Mouse (Mus musculus): Measurements from ENCODE around the gene Iqce.

Iqce gene

DNA sequence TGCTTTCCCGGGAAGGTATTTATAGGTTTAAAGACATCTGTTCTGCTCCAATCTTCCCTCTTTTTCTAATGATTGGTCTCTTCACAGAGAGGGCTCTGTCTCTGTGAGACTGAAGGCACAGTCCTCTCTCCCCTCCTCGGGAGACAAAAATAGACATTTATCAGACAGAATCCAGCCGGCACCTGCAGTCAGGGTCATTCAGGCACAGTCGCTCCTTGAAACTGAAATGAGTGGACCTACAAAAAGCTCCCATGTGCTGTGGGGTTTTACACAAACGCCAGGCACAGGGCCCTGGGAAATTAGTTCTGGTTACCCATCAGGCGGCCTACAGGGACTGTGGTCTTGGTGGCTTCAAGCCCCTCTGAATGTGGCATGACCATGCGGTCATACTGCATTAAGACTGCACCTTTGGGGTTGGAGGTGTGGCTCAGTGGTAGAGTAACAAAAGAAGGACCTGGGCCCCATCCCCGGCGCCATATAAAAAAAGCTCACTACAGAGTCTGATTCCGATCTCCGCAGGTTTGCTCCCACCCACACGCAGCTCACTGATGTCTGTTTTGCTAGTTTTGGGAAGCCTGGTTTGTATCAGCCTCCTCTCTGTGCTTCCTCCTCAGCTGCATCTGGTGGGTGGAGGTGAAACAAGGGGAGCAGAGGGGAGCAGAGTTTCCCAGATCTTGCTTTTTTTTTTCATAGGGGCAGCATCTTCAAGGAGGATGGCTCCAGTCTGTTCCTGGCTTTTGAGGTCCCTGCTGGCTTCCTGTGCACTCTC, 40.1 kb downstream of the Iqce start:
- no peak for DNase-seq (ENCODE audit: low read depth, low spot score)

DNA sequence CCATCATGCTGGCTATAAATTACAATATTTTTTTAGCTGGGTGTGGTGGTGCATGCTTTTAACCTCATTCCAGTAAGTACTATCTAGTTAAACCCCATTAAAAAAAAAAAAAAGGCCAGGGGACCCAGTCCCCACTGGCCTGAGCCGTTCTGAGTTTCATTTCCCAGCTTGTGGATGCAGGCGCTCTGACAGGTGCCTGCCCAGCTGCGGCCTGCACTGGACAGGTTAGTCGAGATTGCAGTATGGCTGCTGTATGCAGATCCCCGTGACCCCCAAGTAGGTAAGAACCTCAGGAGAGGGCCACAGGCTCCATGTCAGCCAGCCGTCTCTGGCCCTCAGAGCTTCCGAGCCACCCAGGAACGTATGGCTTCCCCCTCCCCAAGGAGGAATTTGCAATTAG, 40.8 kb downstream of the Iqce start:
- no peak for DNase-seq (ENCODE audit: low read depth, low spot score)

DNA sequence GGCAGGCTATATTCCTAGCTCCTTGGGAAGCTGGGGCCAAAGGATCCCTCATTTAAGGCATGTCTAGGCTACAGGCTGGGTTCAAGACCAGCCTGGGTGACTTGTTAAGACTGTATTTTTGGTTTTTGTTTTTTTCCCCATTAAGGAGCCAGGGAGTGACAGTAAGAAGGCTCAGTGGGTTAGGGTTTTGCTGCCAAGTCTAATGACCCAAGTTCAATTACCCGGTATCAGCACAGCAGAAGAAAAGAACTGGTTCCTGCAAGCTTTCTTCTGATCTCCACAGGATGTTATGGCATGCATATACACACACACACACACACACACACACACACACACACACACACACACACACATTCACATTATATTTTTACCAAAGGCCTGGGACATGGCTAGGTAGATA, 41.8 kb downstream of the Iqce start:
- no peak for DNase-seq (ENCODE audit: low read depth, low spot score)

DNA sequence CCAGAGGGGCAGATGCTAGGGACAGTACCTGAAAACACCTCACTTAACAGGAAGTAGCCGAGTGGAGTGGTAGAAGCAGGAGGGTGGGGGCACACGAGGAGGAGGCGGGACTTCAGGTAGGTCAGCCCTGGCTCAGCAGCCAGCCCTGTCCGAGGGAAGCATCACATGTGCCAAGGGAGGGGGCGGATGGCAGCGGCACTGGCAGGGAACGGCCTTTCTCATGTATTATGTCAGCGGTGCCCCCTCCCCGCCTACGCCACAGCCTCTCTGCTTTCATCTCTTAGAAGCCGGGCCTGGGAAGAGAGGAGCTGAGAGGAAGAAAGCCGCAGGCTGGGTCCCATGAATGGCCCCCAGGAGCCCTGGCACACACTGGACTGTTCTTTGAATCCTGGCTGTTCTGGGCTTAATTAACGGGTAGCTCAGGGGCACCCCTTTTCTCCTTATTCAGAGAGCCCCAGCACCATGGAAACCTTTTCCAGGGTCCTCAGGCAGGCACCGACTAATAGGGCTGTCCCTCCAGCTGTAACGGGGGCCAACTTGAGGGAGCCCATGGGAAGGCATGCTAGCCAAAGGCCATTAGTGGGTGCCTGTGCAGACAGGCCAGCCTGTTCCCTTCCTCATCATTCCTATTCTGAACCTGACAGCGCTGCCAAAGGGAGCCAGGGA, 42.4 kb downstream of the Iqce start:
- no peak for DNase-seq (ENCODE audit: low read depth, low spot score)

DNA sequence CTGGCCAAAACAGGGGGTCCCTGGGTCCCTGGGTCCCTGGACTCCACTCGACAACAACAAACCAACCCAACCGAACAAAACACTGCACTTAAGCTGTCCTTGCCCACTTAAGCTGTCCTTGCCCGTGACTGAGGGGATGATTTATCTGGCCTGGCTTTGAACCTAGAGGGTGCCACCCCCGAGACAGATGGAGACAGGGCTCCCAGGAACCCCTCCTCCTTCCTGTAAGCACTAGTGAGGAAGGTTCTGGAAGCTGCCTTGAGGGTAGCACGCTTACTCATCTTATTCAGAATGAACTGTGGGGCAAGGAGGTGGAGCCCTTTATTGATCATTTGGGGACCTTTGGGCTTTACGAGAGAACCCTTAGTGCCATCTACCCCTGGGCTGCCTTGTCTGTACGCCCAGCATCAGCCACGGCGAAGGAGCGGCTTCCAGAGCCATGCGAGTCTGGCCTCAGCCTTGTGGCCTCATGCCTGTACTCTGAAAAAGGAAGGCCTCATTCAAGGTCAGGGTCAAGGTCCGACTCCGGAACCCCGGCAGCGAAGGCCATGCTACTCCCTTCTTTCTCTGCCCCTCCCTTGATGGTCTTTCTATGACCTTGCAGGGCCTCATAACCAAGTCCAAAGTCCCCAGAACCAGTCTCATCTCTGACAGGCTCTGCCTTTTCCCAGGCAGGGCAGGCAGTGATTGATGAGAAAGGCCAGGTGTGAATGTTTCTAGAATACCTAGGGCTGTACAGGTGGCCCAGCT, 47.9 kb downstream of the Iqce start:
- peak; percentile 34 for DNase-seq (ENCODE audit: low read depth, low spot score)

DNA sequence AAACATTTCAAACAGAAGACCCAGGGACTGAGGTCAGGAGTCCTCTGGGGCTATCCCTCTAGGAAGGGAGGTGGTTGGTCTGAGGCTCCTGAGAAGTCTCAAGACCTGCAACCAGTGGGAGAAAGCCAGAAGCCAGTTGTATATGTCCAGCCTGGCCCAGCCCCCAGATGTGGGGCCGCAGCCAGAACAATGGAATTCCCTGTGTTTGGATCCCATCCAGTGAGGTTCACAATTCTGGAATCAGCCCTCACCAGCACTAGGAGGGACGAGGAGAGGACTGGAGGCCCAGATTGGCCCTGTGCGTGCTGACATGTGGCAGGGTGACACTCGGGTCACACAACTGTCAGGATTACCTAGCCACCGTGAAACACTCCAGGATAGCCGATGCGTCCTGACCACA, 49.6 kb downstream of the Iqce start:
- DNase-seq (ENCODE audit: low read depth, low spot score): no peak

DNA sequence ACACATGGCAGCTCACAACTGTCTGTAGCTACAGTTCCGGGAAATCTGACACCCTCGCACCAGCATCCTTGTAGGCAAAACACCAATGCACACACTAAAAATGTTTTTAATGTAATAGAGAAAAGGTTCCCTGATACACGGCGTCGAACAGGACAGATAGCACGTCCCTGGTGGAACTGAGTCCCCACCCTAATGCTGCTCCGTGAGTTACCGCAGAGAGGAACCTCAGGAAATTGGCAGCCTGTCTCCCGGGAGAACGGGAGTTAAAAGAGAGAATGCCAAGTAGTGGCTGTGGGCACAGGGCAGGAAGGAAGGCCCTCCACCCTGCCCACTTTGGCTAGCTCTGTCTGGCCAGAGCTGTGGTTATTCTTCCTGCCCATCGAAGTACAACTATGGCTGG, 50.9 kb downstream of the Iqce start:
- DNase-seq (ENCODE audit: low read depth, low spot score): no peak

DNA sequence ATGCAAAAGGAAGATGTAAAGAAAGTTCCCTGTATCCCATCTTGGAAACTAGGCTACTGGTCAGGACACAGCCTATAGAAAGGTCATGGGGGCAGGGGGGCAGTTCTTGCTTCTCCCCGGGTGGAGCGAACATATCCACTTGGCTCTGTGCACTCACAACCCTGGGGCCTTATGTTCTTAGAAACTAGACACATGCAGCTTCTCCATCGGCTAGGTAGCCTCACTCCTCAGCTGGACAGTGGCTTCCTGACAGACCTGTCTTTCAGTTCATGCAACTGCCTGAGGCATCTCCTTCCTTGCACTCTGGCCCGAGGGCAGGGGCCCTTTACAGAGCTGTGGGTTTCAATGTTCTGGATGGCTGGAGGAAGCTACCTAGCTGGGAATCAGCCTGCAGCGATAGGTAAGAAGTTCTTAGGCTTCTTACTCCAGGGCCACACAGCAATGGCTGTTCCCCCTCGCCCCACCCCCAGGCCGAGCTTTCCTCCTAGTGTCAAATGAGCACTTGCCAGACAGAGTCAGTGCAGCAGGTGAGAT, 52.2 kb downstream of the Iqce start:
- no peak for DNase-seq (ENCODE audit: low read depth, low spot score)

DNA sequence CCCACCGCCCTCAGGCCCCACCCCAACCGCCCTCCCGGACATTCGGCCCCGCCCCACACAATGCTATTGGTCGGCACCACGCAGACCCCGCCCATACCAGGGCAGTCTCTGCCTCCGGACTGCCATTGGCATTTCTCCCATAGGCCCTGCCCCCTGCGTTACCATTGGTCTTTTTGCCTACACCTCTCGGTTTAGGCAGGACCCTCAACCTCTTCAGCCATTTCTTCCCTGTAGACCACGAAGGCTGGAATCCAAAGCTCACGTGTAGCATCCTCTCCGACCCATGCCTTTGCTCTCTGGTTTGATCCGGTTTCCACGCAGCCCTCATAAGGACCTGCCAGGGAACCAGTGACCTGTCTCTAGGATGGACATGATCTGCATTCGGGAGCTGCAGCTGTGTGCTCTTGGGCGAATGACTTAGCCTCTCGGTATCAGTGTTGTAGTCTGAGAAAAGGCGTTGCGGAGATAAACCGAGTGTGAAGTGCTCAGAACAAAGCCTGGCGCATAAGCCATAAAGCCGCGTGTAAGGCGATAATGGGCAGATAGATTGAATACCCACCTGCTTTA, 53.0 kb downstream of the Iqce start:
- peak; percentile 96 for DNase-seq (ENCODE audit: low read depth, low spot score)

DNA sequence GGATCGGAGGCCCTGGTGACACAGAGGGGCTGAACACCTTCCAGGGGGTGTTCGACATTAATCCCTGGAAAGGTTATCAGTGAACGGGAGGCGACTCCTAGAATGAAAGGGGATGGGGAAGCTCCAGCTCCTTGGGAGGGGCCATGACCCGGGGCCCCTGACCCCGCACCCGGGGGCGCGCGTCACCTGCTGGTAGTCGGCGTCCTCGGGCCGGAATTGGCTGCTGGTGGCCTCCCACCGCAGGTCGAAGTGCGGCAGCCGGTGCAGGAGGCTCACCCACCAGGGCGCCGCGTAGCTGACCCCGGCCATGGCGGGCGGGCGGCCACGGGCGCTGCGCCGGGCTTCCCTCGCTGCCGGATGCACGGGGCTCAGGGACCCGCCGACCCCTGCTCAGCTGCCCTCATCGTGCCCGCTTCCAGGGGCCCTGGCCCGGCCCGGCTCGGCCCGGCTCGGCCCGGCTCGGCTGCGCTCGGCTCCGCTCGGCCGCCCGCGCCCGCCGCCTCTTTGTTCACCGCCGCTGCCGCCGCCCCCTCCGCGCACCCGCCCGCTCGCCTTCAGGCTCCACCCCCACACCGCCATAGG, 53.6 kb downstream of the Iqce start, which contains the start of gene Ttyh3:
Gene Ttyh3 (minus strand): TSS at position 513 of the 582 bp plus-strand sequence.
- peak; percentile 29 for DNase-seq (ENCODE audit: low read depth, low spot score)

DNA sequence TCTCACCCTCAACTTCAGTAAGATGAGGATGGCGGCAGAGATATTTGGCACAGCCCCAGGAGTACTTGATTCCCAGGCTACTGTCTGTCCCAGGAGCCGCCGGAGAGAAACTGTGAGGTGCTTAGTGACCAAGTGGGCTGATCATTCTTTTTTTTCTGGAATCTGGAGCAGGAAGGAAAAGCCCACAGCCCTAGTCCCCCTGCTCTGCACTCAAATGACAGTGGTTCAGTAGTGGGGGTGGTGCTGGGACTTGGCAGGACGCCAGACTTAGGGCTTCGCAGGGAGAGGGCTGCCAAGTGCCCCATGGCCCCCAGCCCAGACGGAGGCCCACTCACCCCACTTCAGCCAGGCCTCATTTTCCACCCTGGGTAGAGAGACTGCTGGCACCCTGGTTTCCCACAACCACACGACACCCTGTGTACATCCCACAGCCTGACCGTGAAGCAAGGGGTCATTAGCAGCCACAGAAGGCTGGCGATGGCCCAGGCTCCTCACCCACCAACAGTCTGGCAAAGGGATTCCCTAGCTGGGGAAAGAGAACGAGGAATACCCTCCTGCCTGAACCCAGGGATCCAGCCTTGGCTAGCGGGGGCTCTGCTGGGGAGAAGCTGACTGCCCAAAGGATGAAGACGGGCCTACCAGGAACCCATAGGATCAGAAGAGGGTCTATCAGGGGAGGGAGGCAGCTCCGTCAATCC, 54.2 kb downstream of the Iqce start:
- no peak for DNase-seq (ENCODE audit: low read depth, low spot score)

DNA sequence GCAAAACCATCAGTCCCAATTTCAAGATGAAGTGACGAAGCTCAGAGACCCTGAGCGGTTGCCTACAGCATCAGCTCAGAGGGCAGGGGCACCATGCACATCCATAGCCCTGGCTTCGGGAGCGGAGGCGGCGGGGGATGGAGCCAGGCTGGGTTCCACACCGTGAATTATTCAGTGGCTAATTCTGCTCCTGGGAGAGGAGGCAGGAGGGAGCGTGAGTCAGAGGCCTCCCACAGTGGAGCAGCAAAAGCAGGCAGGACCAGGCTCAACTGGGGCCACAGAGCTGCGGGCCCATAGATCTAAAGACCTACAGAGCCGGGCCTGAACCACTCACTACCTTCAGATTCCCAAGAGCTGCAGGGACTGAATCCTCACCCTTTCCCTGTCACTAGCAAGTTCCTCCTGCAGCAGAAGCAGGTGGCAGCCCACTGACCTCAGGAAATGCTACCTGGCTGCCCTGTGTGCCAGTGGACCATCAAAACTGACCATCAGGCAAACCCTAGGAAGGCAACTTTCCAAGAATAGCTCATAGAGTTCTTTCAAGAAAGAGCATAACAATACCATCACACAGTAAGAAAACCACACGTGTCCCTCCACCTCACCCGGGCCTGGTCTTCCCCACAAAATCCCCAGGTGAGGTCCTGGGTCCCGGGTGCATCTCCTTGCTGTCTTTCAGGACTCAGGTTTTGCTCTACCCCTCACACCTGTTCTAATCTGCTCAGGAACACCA, 55.0 kb downstream of the Iqce start:
- no peak for DNase-seq (ENCODE audit: low read depth, low spot score)

DNA sequence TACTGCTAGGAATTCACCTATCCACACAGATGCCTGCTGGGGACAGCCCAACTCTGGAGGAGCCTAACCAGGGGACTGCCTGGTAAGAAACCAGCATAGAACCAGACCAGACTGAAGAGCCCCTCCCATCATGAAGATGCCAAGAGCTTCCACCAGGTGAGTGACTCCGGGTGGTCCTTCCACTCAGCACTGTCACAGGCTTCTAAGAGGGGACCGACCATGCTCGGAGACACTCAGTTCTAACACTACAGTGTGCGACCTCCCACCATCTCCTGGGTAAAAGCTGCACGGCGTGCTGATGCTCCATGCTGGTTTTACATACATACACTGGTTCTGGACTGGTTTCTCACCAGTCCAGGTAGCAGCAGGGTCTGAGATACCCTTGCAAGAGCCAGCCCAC, 56.0 kb downstream of the Iqce start:
- no peak for DNase-seq (ENCODE audit: low read depth, low spot score)

DNA sequence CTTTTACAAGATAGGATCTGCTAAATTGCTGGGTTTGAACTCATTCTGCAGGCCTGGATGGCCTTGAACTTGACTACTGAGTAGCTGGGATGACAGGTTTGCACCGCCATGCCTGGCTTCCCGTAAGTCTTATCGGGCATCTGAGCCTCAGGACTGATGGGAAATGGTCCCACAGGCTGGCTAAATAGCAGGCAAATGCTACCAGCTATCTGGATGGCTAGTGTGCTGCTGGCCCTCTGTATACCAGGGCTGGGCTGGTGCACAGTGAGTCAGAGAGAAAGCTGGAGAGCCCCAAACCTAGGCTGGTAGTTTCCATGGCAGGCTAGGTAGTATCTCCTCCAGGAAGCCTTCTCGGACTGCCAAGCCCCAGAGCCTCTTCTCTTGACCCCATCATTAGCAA, 56.7 kb downstream of the Iqce start:
- DNase-seq (ENCODE audit: low read depth, low spot score): no peak

DNA sequence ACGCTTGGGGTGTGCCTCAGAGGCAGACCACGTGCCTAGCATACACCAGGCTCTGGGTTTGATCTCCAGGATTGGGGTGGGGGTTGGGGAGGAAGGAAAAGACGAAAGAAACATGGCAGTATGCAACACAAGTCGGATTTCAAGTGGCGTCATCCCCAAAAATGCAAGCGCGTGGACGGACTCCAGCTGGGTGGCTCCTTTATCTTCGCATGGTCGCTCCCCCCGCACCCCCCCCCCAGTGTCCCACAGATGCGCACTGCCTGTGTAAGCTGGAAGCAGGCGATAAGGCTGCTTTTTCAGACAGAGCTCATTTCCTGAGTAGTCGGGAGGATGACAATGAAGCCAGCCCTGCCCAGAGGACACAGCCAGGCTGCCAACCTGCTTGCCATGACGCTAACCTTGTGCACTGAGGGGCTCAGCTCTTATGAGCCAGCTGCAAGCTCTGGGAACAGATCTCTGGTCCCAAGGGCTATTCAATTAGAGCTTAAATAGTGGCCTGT, 57.4 kb downstream of the Iqce start:
- no peak for DNase-seq (ENCODE audit: low read depth, low spot score)

DNA sequence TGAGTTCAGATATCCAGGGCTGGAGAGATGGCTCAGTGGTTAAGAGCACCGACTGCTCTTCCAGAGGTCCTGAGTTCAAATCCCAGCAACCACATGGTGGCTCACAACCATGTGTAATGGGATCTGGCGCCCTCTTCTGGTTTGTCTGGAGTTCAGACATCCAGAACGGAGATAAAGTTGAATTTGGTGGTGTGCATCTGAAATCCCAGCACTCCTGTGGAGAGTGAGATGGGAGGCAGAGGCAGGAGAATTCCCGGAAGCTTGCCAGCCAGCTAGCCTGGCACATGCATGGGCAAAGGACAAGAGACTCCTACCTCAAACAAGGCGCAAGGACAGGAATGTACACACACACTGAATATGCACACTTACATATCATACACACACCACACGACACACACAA, 57.9 kb downstream of the Iqce start:
- DNase-seq (ENCODE audit: low read depth, low spot score): no peak

DNA sequence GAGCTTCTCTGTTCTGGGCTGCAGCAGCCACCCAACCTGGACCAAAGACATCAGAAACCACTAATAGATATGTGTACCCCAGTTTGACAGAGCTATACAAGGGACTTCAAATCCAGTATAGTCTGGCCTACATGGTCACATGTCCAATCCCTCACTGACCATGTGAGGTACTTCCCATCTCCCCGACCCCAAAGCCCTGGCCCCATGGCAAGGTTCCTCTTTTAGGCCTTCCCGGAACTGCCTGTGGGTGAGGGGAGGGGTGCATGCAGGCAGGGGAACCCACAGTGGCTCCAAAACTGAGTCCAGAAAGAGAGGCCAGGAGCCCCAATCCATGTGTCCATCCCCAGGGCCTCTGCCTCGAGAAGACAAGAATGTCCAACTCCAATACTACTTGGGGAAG, 60.1 kb downstream of the Iqce start:
- DNase-seq (ENCODE audit: low read depth, low spot score): no peak

DNA sequence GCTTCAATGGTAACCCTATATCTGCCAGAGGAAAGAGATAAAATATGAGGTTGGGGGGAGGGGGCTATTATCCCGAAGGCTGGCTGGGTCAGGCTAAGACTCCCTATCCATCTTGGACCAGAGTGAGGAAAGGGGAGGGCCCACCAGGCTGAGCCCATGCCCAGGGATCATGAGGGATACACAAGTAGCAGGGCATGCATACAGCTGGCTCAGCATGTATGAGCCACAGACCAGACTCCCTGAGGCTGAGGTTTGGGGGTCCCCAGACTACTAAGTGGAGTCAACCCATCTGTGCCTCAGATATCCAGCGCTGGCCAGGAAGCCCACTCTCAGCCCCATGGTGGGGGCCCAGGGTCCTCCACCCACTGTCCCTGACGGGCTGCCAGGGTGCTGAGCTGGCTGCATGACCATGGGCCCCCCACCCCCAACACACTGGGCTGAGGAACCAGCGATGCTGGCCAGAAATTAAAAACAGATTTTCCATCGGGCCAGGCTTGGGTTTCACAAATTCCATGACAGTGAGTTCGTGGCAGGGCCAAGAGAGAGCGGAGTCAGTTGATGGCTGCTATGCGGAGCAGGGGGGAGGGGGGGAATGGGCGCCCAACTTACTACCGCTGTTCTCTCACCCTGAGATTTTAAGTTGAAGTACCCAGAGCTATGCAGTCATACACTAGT, 60.8 kb downstream of the Iqce start:
- no peak for DNase-seq (ENCODE audit: low read depth, low spot score)

DNA sequence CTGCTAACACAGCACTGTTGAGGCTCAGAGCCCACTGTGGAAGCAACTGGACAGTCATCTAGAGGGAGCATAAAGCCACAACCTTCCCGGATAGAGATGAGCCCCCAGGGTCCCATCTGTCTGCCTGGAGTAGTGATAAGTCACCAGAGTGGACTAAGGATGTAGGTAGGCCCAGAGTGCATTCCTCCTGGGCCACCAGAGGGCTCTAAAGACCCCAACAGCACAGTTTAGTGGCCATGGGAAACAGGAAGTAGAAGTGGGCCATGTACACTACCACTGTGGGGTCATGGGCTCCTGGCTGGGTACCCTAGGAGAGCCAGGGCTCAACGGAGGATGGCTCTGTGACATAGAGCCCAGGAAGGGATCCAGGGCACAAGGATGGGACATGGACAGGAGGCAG, 61.4 kb downstream of the Iqce start:
- no peak for DNase-seq (ENCODE audit: low read depth, low spot score)

DNA sequence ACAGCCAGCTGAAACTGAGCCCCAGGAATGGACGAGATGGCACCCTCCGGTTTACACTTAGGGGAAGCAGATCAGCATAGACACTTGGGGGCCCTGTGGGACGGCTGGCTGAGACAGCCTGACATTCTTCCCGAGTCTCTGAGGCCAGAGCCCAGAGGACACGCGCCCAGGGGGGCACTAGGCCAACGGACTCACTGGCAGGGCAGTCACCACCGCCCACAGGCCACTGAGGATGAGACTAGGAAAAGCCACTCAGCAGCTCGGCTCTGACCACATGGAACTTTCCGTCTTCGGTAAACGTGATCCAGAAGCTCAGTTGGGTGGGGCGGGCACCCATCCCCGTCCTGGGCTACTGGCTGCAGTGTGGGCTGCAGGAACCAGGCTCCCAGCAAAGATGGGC, 62.3 kb downstream of the Iqce start:
- no peak for DNase-seq (ENCODE audit: low read depth, low spot score)
